Mouse (Mus musculus) kidney, adult 18-20 months (tissue): ENCODE measurements around the gene Tmem179b.
"Not testable (repeated sequence)": the region's sequence is repeated elsewhere in the genome, so short reads cannot be mapped to it uniquely, and the experiment has no call there.

ENCODE experiments used
- DNase-seq: peaks from one replicate; pipeline ENCODE4 v3.0.0; 2021

Tmem179b gene

DNA sequence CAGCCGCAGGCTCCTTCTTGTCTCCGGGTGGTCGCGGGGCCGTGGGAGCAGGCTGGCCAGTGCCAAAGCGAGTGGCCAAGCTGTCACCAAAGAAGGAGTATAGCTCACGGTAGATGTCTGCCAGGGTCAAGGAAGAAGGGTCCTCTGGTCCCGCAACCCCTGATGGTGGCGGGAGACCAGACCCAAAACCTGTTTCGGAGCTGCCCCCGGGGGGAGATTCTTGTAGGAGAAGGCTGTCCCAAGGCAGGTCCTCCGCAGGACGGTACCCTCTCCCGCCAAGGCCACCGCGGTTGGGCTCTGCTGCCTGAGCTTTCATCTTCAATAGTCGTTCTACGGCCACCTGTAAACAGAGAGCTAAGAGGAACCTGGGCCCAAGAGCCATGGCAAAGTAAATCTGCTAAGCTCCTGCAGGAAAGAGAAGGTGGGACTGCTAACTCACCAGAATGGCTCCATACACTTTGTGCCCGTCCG, 719 bp upstream of the Tmem179b start:
- no peak for DNase-seq

DNA sequence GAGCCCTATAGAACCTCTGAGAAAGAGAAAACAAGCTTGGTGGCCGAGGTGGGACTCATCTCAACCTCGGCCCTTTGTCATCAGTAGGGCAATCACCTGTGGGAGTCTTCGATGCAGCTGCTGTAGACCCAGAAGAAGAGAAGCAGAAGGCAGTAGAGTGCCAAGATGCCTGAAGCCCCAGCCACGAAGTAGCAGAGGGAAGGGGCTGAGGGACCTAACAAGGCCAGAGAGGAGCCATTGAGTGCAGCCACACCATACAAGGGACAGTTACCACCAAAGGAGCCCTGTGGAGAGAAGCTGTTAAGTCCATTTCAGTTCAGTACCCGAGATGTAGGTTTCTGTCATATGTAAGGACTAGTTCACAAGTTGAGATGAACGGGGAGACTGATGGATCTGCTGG, 858 bp downstream of the Tmem179b start:
- DNase-seq, result no peak

- no peak for DNase-seq
Observed at GRCm38 (mm10) chr19:8772996-8773395, 1.3 kb downstream of the Tmem179b start.

GRCm38 (mm10) chr19:8770567-8771270, 3.5 kb downstream of the Tmem179b start, which contains the start of gene Tmem223:
Gene Tmem223, plus strand, starts transcription at chr19:8770996.
- DNase-seq, result peak; percentile 83

GRCm38 (mm10) chr19:8765562-8765961, 8.7 kb downstream of the Tmem179b start:
- DNase-seq, result no peak

DNA sequence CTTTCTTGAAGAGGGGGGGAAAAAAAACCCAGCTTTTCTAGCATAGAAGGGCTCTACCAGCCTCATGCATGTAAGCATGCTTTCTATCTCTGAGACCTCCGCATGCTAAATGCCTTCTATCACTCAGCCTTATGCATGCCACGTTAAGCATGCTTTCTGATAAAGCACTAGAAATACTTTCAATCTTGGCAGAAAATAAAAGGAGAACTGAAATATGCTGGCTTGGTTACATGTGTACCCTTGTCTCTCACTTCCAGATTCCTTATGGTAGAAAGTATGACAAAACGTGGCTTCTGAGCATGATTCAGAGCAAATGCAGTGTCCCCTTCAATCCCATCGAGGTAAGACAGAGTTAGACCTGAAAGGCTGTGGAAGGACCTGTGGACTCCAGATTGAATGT, 11.0 kb downstream of the Tmem179b start:
- DNase-seq, result no peak

DNA sequence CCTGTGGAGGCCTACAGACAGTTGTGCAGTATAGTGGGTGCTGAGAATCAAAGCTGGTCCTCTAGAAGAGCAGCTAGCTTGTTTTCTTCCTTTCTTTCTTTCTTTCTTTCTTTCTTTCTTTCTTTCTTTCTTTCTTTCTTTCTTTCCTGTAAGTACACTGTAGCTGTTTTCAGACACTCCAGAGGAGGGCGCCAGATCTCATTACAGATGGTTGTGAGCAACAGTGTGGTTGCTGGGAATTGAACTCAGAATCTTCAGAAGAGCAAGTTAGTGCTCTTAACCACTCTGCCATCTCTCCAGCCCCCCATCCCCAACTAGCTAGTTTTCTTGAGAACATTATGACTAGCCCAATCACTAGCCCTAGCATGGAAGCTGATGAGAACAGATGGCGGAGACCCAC, 13.5 kb downstream of the Tmem179b start:
- no peak for DNase-seq

- DNase-seq, result no peak
Observed at GRCm38 (mm10) chr19:8758899-8759298, 15.4 kb downstream of the Tmem179b start.

- DNase-seq, result no peak
Observed at GRCm38 (mm10) chr19:8757471-8757998, 16.7 kb downstream of the Tmem179b start.

DNA sequence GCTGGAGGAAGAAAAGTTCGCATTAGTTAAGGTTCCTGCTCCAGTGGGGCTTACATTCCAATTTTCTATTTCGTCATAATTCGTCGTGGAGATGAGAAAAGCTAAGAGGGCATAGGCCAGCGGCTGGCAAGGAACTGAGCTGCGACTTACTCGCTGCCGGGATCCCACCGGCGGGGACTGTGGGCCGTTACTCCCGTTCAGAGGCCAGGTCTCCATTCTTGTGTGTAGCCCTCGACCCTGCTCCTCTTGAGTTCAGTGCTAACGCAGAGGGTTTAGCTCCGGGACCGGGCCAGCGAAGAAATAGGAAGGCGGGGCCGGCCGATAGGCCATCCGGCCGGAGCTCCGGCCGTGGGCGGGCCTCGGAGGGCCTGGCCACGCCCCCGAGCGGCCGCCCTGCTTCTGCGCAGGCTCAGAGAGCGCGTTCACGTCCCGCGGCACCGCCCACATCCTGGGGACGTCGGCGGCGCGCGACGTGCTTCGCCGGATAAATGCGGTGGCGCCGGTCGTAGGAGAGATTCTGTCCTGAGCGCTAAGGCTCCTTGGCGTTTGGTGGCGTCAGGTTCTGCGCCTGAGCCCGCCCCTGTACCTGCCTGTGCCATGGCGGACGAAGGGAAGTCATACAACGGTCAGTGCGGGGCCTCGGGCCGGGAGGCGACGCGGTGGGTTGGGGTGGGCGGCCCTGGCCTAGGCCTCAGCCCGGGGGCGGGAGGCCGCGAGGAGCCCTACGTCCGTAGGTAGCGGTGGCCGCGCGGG, 17.5 kb downstream of the Tmem179b start, which contains the start of gene Nxf1:
Gene Nxf1, plus strand, starts transcription at position 439 of the 753 bp plus-strand sequence.
- peak; percentile 94 for DNase-seq

- no peak for DNase-seq
Observed at GRCm38 (mm10) chr19:8755652-8756051, 18.6 kb downstream of the Tmem179b start.

GRCm38 (mm10) chr19:8747368-8747767, 26.9 kb downstream of the Tmem179b start:
- DNase-seq, result no peak

- no peak for DNase-seq
Observed at GRCm38 (mm10) chr19:8745382-8745781, 28.9 kb downstream of the Tmem179b start.

DNA sequence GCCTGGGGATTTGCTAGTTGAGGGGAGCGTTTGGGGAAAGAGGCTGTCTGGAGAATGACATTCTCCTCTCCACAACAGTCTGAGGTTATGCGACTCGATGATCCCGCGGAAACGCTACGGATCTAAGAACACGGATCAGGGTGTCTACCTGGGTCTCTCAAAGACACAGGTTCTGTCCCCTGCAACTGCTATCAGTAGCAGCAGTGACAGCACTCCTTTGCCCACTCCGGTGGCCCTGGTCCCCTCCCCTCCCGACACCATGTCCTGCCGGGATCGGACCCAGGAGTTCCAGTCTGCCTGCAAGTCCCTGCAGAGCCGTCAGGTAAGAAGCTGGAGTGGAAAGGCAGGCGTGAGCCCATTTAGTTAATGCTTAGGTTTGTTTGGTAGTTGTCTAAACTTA, 32.1 kb downstream of the Tmem179b start:
- no peak for DNase-seq

GRCm38 (mm10) chr19:8741243-8741869, 32.9 kb downstream of the Tmem179b start, which contains the start of gene Stx5a:
Gene Stx5a, plus strand, starts transcription at chr19:8741413.
- peak; percentile 97 for DNase-seq

DNA sequence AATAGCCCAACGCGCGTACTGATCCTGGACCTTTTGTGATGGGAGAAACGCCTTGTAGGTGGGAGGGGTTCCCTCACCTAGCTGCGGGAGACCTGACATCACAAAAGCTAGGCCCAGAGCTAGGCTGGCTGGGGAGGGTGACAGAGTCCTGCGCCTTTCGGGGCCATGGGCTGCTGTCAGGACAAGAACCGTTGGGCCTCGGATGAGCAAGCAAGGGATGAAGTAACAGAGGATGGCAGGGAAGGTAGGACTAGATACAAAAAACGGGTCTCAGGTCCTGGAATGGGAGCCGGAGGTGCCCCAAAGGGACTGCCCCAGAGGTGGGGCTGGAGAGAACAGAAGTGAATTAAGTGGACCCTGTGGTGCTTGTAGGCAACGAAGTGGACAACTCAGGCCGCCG, 33.7 kb downstream of the Tmem179b start, which contains the start of gene 1700092M07Rik:
Gene 1700092M07Rik, plus strand, starts transcription at position 116 of the 400 bp plus-strand sequence.
- DNase-seq, result no peak

DNA sequence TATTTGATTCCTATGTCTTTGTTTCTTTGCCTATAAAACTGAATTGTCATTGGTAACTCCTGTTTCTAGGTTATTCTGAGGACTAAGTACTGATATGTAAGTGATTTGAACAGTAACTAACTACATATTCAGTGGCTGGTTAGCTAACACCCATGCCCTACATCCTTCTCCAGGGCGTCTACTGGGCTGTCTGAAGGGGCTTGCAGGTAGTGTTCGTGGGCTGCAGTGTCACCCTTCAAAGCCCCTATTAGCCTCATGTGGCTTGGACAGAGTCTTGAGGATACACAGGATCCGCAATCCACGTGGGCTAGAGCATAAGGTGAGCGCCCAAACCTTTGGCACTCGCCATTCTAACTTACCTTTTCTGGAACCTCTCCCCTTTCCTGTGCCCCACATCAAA, 34.6 kb downstream of the Tmem179b start:
- DNase-seq, result no peak

DNA sequence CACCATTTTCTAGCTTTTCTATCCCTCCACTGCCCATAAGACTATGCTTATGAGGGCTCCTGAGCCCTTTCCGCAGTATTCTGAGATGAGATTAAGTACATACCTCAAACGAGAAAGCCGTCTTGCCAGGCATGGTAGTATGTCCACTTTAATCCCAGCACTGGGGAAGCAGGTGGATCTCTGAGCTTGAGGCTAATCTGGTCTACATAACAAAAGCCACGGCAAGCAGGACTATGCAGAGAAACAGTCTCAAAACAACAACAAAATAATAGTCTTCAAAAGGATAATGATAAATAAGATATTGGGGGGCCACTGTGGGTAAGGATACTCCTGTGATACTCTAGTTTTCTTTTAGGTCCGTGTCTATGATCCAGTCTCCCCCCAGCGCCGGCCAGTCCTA, 35.4 kb downstream of the Tmem179b start:
- DNase-seq, result no peak

DNA sequence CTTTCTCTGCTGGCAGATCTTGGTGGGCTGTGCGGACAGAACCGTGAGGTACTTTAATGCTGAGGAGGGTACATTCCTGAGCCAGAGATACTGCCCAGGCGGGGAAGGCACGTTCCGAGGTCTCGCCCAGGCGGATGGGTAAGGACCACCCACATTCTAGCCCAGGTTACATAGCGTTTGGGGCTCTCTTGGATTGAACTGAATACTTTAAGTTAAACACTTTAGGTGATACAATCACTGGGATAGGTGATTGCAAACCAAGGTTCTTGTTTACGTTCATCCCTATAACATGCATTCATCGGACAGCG, 38.2 kb downstream of the Tmem179b start:
- no peak for DNase-seq

GRCm38 (mm10) chr19:8735389-8736159, 38.7 kb downstream of the Tmem179b start, which contains the start of gene Wdr74:
Gene Wdr74, plus strand, starts transcription at chr19:8735827.
- peak; percentile 96 for DNase-seq

GRCm38 (mm10) chr19:8734334-8734733, 39.9 kb downstream of the Tmem179b start:
- no peak for DNase-seq

GRCm38 (mm10) chr19:8728335-8729099, 45.8 kb downstream of the Tmem179b start:
- not testable (repeated sequence) for DNase-seq
